Mouse (Mus musculus): ENCODE data around the gene Ppp1r14b. TPM values are rescaled to one million over a fixed set of nuclear protein-coding genes. Genes with fewer than 3 reads are reported as not detected.
A peak's percentile ranks its signal among the peaks of the same experiment; 100 is the strongest.

The Ppp1r14b gene
- polyA plus RNA-seq, 2 experiments: 277 to 282 TPM

DNA sequence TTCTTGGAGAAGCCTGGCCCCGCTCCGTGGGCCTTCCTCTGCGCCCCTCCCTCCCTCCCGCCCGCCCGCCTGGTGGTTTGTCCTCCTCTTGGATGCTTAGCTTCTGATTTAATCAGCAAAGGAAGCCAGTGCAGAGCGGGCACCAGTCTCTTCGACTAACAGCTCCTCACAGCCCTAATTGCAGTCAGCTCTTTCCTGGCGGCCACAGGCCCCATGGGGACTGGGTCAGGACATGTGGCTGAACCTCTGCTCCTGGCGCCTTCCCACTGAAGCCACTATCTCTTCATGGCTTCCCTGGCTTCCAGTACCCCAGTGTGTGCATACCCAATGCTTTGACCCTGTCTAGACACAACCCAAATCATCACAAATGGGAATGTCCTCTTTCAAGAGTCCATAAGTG is 18.3 kb upstream of the Ppp1r14b start:
- no peak overlapping the region for H3K9ac ChIP-seq (ENCODE audit: low read depth, low read length, severe bottlenecking)
- ATAC-seq (ENCODE audit: low FRiP score, low read depth) (no peak), DNase-seq (ENCODE audit: low spot score) (no peak)
- no peak for TF ChIP-seq POLR2A (IDR thresholded peaks at IDR 0.05; ENCODE audit: borderline replicate concordance, extremely low read depth, insufficient read depth, insufficient read length)
- no peaks in the 10 kb centered on the region for H3K9me3 ChIP-seq (ENCODE audit: control insufficient read depth, low read length)
- H3K27ac ChIP-seq (replicated peaks; ENCODE audit: low read depth, low read length): no peak overlapping the region
- H3K4me3 ChIP-seq (replicated peaks; ENCODE audit: low read length): no peak overlapping the region
- no peak overlapping the region for H3K4me2 ChIP-seq (replicated peaks; ENCODE audit: low read depth, low read length, severe bottlenecking)
- no peaks in the 10 kb centered on the region for H3K27me3 ChIP-seq (ENCODE audit: control insufficient read depth, insufficient read depth, low read length)
- H3K36me3 ChIP-seq (ENCODE audit: control insufficient read depth, insufficient read depth, low read length): peaks cover 69% of the 10 kb centered on the region
- peaks cover 10% of the 10 kb centered on the region for H3K4me1 ChIP-seq (ENCODE audit: control insufficient read depth, insufficient read depth, low read length)
- 74% methylated on average over 10 of the region's 10 CpGs for WGBS

DNA sequence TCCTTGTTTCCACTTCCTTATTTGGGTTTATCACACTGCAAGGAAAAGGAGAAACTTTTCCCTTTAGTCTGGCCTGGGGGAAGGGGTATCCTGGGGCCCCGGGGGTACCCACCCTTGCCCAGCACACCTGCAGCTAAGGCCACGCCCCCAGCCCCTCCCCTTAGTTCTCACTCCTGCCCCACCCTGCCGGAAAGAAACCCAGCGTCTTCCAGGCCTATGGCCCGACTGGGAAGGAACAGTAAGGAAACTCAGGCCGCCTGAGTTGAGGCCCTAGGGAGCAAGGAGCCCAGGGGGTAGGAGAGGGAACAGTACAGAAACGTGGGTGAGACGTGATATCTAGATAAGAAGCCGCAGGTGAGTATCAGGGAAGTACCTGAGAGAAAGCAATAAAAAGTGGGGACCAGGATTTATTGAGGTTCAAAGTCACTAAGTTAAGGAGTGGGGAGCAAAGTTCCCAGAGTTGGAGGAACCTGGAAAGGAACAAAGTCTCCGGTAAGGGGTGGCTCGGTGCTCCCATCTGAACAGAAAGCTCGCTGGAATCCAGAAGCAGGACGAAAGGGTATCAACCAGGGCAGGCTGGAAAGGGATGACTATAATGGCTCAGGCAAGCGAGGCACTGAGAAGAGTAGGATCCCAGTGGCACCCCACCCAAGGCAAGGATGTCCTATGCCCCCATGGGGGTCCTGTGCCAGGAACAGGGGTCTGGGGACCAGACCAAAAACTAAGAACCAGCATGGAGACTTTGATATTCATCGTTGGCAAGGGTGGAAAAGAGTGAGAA is 6.1 kb upstream of the Ppp1r14b start:
- Histone ChIP-seq H3K27ac (replicated peaks; ENCODE audit: low read depth, low read length) (no peak overlapping the region), H3K27me3 (ENCODE audit: control insufficient read depth, insufficient read depth, low read length) (no peaks in the 10 kb centered on the region), H3K4me2 (replicated peaks; ENCODE audit: low read depth, low read length, severe bottlenecking) (peak overlapping the region; percentile 61), H3K4me1 (ENCODE audit: control insufficient read depth, insufficient read depth, low read length) (peaks cover 21% of the 10 kb centered on the region), H3K9me3 (ENCODE audit: control insufficient read depth, low read length) (no peaks in the 10 kb centered on the region), H3K36me3 (ENCODE audit: control insufficient read depth, insufficient read depth, low read length) (peaks cover 26% of the 10 kb centered on the region), H3K9ac (ENCODE audit: low read depth, low read length, severe bottlenecking) (peak overlapping the region; percentile 63), H3K4me3 (replicated peaks; ENCODE audit: low read length) (peak overlapping the region; percentile 61)
- ATAC-seq (ENCODE audit: low FRiP score, low read depth) (no peak), DNase-seq (ENCODE audit: low spot score) (no peak)
- WGBS: 12% methylated on average over 15 of the region's 15 CpGs
- no peak for TF ChIP-seq POLR2A (IDR thresholded peaks at IDR 0.05; ENCODE audit: borderline replicate concordance, extremely low read depth, insufficient read depth, insufficient read length)

DNA sequence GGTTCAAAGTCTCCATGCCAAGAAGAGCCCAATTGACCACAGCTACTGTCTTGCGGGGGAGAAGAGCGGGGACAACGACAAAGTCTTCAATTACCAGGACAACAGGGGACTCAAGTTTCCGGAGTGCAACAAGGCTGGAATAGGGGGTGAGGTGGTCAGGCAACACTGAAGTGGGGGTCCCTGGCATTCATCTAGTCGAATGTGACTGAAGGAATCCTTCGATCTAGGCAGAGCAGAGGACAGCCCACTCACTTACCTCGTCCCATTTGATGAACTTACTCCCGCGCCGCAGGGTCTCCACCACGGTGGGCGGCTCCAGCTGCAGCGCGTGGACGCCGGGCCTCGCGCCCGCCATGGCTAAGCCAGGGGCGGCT is 5.5 kb upstream of the Ppp1r14b start:
- Histone ChIP-seq H3K4me2 (replicated peaks; ENCODE audit: low read depth, low read length, severe bottlenecking) (peak overlapping the region; percentile 61), H3K36me3 (ENCODE audit: control insufficient read depth, insufficient read depth, low read length) (peaks cover 23% of the 10 kb centered on the region), H3K9me3 (ENCODE audit: control insufficient read depth, low read length) (no peaks in the 10 kb centered on the region), H3K4me3 (replicated peaks; ENCODE audit: low read length) (peak overlapping the region; percentile 61), H3K4me1 (ENCODE audit: control insufficient read depth, insufficient read depth, low read length) (peaks cover 21% of the 10 kb centered on the region), H3K27me3 (ENCODE audit: control insufficient read depth, insufficient read depth, low read length) (no peaks in the 10 kb centered on the region), H3K27ac (replicated peaks; ENCODE audit: low read depth, low read length) (no peak overlapping the region), H3K9ac (ENCODE audit: low read depth, low read length, severe bottlenecking) (peak overlapping the region; percentile 63)
- no peak for TF ChIP-seq POLR2A (IDR thresholded peaks at IDR 0.05; ENCODE audit: borderline replicate concordance, extremely low read depth, insufficient read depth, insufficient read length)
- ATAC-seq (ENCODE audit: low FRiP score, low read depth) (peak; percentile 46), DNase-seq (ENCODE audit: low spot score) (peak; percentile 39)
- WGBS: 1% methylated on average over 12 of the region's 20 CpGs

GRCm38 (mm10) chr19:6969665-6970381 is 4.9 kb upstream of the Ppp1r14b start:
- peak; percentile 69; the same call in 1 of the 2 replicates for TF ChIP-seq POLR2A (IDR thresholded peaks at IDR 0.05; ENCODE audit: borderline replicate concordance, extremely low read depth, insufficient read depth, insufficient read length)
- Histone ChIP-seq H3K9me3 (ENCODE audit: control insufficient read depth, low read length) (no peaks in the 10 kb centered on the region), H3K4me1 (ENCODE audit: control insufficient read depth, insufficient read depth, low read length) (peaks cover 21% of the 10 kb centered on the region), H3K9ac (ENCODE audit: low read depth, low read length, severe bottlenecking) (peak overlapping the region; percentile 63), H3K27me3 (ENCODE audit: control insufficient read depth, insufficient read depth, low read length) (no peaks in the 10 kb centered on the region), H3K4me3 (replicated peaks; ENCODE audit: low read length) (peak overlapping the region; percentile 61), H3K36me3 (ENCODE audit: control insufficient read depth, insufficient read depth, low read length) (peaks cover 18% of the 10 kb centered on the region), H3K4me2 (replicated peaks; ENCODE audit: low read depth, low read length, severe bottlenecking) (peak overlapping the region; percentile 61), H3K27ac (replicated peaks; ENCODE audit: low read depth, low read length) (no peak overlapping the region)
- WGBS: under 1% methylated on average over 44 of the region's 55 CpGs
- peak; percentile 73 for ATAC-seq (ENCODE audit: low FRiP score, low read depth)
- DNase-seq (ENCODE audit: low spot score): peak; percentile 30

DNA sequence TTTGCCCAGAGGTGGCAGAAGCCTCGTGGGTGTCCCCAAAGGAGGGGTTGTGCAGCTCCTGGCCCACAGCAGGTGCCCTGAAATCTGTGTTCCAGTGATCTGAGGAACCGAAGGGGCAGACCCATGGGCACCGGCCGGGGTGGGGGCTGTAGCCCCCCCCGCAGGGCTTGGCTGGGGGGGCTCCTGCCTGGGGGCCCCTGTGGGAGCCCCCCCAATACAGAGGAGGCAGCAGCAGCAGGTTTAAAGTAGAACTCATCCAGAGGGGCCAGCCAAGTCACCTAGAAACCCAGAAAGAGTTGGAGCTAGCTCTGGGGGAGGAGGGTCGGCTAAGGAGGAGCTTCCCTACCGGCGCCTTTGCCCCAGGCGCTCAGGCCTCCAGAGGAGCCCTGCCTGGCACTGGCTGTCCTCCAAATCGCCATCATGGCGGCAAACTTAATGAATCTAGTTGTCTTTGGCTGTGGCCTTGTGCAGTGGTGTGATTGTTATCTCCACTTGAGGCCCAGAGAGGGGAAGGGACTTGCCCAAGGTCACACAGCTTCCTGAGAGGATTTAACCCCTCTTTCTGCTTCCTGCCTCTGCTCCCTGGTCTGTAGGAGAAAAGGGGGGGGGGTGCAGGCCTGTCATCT is 4.2 kb upstream of the Ppp1r14b start:
- Histone ChIP-seq H3K9ac (ENCODE audit: low read depth, low read length, severe bottlenecking) (0 out of 2 replicates have a peak overlapping the region, but pooled peaks have one; percentile 63), H3K4me3 (replicated peaks; ENCODE audit: low read length) (peak overlapping the region; percentile 61), H3K36me3 (ENCODE audit: control insufficient read depth, insufficient read depth, low read length) (peaks cover 10% of the 10 kb centered on the region), H3K27me3 (ENCODE audit: control insufficient read depth, insufficient read depth, low read length) (no peaks in the 10 kb centered on the region), H3K27ac (replicated peaks; ENCODE audit: low read depth, low read length) (no peak overlapping the region), H3K4me1 (ENCODE audit: control insufficient read depth, insufficient read depth, low read length) (peaks cover 21% of the 10 kb centered on the region), H3K9me3 (ENCODE audit: control insufficient read depth, low read length) (no peaks in the 10 kb centered on the region), H3K4me2 (replicated peaks; ENCODE audit: low read depth, low read length, severe bottlenecking) (peak overlapping the region; percentile 61)
- DNase-seq (ENCODE audit: low spot score) (no peak), ATAC-seq (ENCODE audit: low FRiP score, low read depth) (no peak)
- no peak for TF ChIP-seq POLR2A (IDR thresholded peaks at IDR 0.05; ENCODE audit: borderline replicate concordance, extremely low read depth, insufficient read depth, insufficient read length)
- WGBS: 22% methylated on average over 11 of the region's 11 CpGs
